Mouse (Mus musculus) neural tube, embryonic 11.5 days (tissue): ENCODE measurements around the gene Gm17190. TPM values are rescaled to one million over a fixed set of nuclear protein-coding genes. Genes with fewer than 3 reads are reported as not detected.

ENCODE experiments used
- polyA plus RNA-seq: library from polyadenylated mRNA; unstranded; fragments of >200 nt; fragmentation: Nextera tagmentation; extraction: Ambion mirVana; gene quantifications from 2 replicates; pipeline ENCODE4 v1.2.1, GENCODE M21; 2014

Gm17190 gene
- polyA plus RNA-seq, 1 experiment from 2014 or later: not detected

Other genes with a start within 250 kb of the Gm17190 start
- gene Iqgap2, start 190.1 kb upstream of the Gm17190 start, polyA plus RNA-seq: 12.5 and 15.3 TPM in 2 replicates
- gene Gm20075, start 678 bp upstream of the Gm17190 start, polyA plus RNA-seq: 36.4 and 38.2 TPM in 2 replicates
- 7.2 and 9.6 TPM in 2 replicates for gene Sv2c, start 50.5 kb downstream of the Gm17190 start, polyA plus RNA-seq